Mouse (Mus musculus): ENCODE measurements around the gene Mast4. TPM values are rescaled to one million over a fixed set of nuclear protein-coding genes. Genes with fewer than 3 reads are reported as not detected.
"Not testable (repeated sequence)": the region's sequence is repeated elsewhere in the genome, so short reads cannot be mapped to it uniquely, and the experiment has no call there.

Gene Mast4
- polyA plus RNA-seq (2014; fragmentation: Nextera tagmentation; extraction: Ambion mirVana) = 10.1 and 11.6 TPM in 2 replicates

DNA sequence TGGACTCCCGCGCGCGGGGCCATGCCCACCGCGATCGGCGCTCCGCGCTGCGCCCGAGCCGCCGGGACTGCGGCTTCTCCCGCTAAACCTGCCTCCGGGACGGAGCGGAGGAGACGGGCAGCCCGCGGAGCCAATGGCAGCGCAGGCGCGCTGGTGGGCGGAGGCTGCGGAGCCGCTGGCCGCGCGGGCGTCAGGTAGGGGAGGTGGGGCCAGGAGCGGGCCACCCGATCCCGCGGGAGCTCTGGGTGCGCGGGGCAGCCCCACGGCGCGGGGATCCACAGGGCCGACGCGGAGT, at the start of gene Mast4:
Mast4 (minus strand) TSS at position 106 of the 295 bp plus-strand sequence.
- H3K27me3 ChIP-seq (replicated peaks; ENCODE audit: control insufficient read depth, insufficient read depth, low read length) = peaks cover 54% of the 10 kb centered on the region
- DNase-seq (ENCODE audit: low spot score) (peak; percentile 86), ATAC-seq (replicated peaks; ENCODE audit: low FRiP score) (peak; percentile 87)
- no peaks in the 10 kb centered on the region for H3K36me3 ChIP-seq (ENCODE audit: control insufficient read depth, insufficient read depth, low read length)
- H3K9ac ChIP-seq (ENCODE audit: low read depth, low read length) = peak within 1 kb of the TSS; percentile 34
- 0% methylated on average over 42 of the region's 44 CpGs for WGBS
- no peaks in the 10 kb centered on the region for H3K9me3 ChIP-seq (ENCODE audit: control insufficient read depth, low read length)
- no peaks in the 10 kb centered on the region for H3K4me1 ChIP-seq (replicated peaks; ENCODE audit: control insufficient read depth, insufficient read depth, low read length)
- peak within 1 kb of the TSS; percentile 65 for H3K4me3 ChIP-seq (ENCODE audit: low read depth, low read length)
- H3K4me2 ChIP-seq = peak within 1 kb of the TSS; percentile 88
- no peak within 1 kb of the TSS for H3K27ac ChIP-seq (ENCODE audit: low read depth, low read length)

DNA sequence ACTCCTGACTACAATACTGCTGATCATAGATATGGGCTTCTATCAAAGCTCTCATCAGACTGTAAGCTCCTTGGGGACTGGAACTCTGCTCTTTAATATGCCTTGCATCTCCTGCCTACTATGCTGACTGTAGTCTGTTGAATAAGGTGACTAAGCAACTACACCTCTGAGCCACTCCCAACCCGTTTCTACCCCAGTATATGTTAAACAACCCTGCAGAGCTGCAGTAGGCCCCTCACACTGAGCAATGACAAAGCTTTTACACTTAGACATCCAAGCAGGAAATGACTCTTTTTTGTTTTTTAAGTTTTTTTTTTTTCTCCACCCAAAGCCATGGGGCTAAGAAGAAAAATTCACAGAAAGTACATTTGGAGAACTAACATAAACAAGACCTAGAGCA, 40.2 kb upstream of the Mast4 start:
- DNase-seq (ENCODE audit: low spot score) (no peak), ATAC-seq (replicated peaks; ENCODE audit: low FRiP score) (no peak)
- WGBS = 39% methylated on average over 1 of the region's 1 CpGs

DNA sequence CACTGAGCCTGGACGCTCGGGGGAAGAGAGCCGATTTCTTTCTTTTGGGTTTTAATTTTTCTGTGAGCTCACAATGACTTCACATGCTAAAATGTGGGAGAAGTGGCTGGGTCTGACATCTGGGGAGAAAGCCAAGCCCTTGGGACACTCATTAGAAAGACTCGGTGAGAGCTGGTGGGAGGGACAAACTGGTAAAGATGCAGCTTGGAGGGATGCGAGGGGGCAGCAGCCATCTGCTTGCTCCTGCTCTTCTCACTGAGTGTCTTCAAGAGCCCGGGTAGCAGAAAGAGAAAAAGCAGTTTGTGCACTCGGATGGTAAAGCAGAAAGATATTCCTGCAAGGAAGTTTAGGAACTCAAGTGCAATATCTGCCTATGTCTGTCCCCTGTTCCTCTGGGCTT, 34.9 kb upstream of the Mast4 start:
- Histone ChIP-seq H3K4me1 (replicated peaks; ENCODE audit: control insufficient read depth, insufficient read depth, low read length) (no peaks in the 10 kb centered on the region), H3K9me3 (ENCODE audit: control insufficient read depth, low read length) (no peaks in the 10 kb centered on the region), H3K27me3 (replicated peaks; ENCODE audit: control insufficient read depth, insufficient read depth, low read length) (no peaks in the 10 kb centered on the region), H3K9ac (ENCODE audit: low read depth, low read length) (no peak overlapping the region), H3K27ac (ENCODE audit: low read depth, low read length) (no peak overlapping the region), H3K4me2 (no peak overlapping the region), H3K36me3 (ENCODE audit: control insufficient read depth, insufficient read depth, low read length) (no peaks in the 10 kb centered on the region), H3K4me3 (ENCODE audit: low read depth, low read length) (no peak overlapping the region)
- no peak for DNase-seq (ENCODE audit: low spot score)
- 81% methylated on average over 7 of the region's 7 CpGs for WGBS
- no peak for ATAC-seq (replicated peaks; ENCODE audit: low FRiP score)

More for the DNA sequence above, 40.2 kb upstream of the Mast4 start:
- Histone ChIP-seq H3K27me3 (replicated peaks; ENCODE audit: control insufficient read depth, insufficient read depth, low read length) (no peaks in the 10 kb centered on the region), H3K4me3 (ENCODE audit: low read depth, low read length) (no peak overlapping the region), H3K4me1 (replicated peaks; ENCODE audit: control insufficient read depth, insufficient read depth, low read length) (no peaks in the 10 kb centered on the region), H3K4me2 (no peak overlapping the region), H3K9ac (ENCODE audit: low read depth, low read length) (no peak overlapping the region), H3K27ac (ENCODE audit: low read depth, low read length) (no peak overlapping the region), H3K9me3 (ENCODE audit: control insufficient read depth, low read length) (no peaks in the 10 kb centered on the region), H3K36me3 (ENCODE audit: control insufficient read depth, insufficient read depth, low read length) (no peaks in the 10 kb centered on the region)

DNA sequence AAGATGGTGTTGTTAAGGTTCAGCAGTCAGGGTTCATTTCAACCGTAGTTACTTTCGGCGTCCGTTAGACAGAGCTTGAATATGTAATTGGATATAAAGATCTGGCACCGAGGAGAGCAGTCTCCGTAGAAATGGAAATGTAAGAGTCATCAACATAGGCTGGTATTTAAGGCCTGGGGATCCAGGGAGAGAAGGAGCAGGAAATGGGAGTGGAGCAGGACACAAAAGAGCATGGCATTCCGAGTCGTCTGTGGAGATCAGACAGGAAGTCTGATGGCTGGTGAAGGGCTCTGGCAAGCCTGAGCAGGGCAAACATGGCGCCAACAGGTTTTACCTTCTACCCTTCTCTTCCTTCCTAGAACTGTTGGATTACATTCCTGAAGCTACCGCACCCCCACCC, 28.9 kb upstream of the Mast4 start:
- no peak overlapping the region for H3K4me3 ChIP-seq (ENCODE audit: low read depth, low read length)
- no peaks in the 10 kb centered on the region for H3K36me3 ChIP-seq (ENCODE audit: control insufficient read depth, insufficient read depth, low read length)
- H3K4me2 ChIP-seq = no peak overlapping the region
- H3K9me3 ChIP-seq (ENCODE audit: control insufficient read depth, low read length) = no peaks in the 10 kb centered on the region
- ATAC-seq (replicated peaks; ENCODE audit: low FRiP score) = no peak
- no peak overlapping the region for H3K27ac ChIP-seq (ENCODE audit: low read depth, low read length)
- 77% methylated on average over 10 of the region's 10 CpGs for WGBS
- H3K4me1 ChIP-seq (replicated peaks; ENCODE audit: control insufficient read depth, insufficient read depth, low read length) = no peaks in the 10 kb centered on the region
- no peak overlapping the region for H3K9ac ChIP-seq (ENCODE audit: low read depth, low read length)
- no peaks in the 10 kb centered on the region for H3K27me3 ChIP-seq (replicated peaks; ENCODE audit: control insufficient read depth, insufficient read depth, low read length)
- DNase-seq (ENCODE audit: low spot score) = no peak

DNA sequence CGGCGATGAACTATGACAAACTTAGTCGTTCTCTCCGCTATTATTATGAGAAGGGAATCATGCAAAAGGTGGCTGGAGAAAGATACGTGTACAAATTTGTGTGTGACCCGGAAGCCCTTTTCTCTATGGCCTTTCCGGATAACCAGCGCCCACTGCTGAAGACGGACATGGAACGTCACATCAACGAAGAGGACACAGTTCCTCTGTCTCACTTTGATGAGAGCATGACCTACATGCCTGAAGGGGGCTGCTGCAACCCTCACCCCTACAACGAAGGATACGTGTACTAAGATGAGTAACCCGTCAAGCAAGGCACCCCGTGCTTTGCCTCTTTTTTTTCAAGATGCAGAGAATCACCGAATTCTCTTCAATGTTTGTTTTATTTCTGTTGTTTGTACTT, 23.1 kb upstream of the Mast4 start:
- not testable (repeated sequence) for H3K4me3 ChIP-seq (ENCODE audit: low read depth, low read length); H3K36me3 ChIP-seq (ENCODE audit: control insufficient read depth, insufficient read depth, low read length); H3K4me2 ChIP-seq; H3K27me3 ChIP-seq (replicated peaks; ENCODE audit: control insufficient read depth, insufficient read depth, low read length); H3K27ac ChIP-seq (ENCODE audit: low read depth, low read length); H3K9ac ChIP-seq (ENCODE audit: low read depth, low read length); H3K9me3 ChIP-seq (ENCODE audit: control insufficient read depth, low read length); ATAC-seq (replicated peaks; ENCODE audit: low FRiP score); H3K4me1 ChIP-seq (replicated peaks; ENCODE audit: control insufficient read depth, insufficient read depth, low read length); DNase-seq (ENCODE audit: low spot score)
- 97% methylated on average over 16 of the region's 16 CpGs for WGBS

DNA sequence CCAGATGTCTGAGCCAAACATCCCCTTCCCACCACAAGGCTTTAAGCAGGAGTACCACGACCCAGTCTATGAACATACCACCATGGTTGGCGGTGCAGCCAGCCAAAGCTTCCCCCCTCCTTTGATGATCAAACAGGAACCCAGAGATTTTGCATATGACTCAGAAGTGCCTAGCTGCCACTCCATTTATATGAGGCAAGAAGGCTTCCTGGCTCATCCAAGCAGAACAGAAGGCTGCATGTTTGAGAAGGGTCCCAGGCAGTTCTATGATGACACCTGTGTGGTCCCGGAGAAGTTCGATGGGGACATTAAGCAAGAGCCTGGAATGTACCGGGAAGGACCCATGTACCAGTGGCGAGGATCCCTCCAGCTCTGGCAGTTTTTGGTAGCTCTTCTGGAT, 22.6 kb upstream of the Mast4 start:
- not testable (repeated sequence) for H3K9me3 ChIP-seq (ENCODE audit: control insufficient read depth, low read length); ATAC-seq (replicated peaks; ENCODE audit: low FRiP score); H3K4me3 ChIP-seq (ENCODE audit: low read depth, low read length); H3K27ac ChIP-seq (ENCODE audit: low read depth, low read length); H3K9ac ChIP-seq (ENCODE audit: low read depth, low read length); H3K4me1 ChIP-seq (replicated peaks; ENCODE audit: control insufficient read depth, insufficient read depth, low read length); H3K27me3 ChIP-seq (replicated peaks; ENCODE audit: control insufficient read depth, insufficient read depth, low read length); H3K36me3 ChIP-seq (ENCODE audit: control insufficient read depth, insufficient read depth, low read length); H3K4me2 ChIP-seq; DNase-seq (ENCODE audit: low spot score)
- 93% methylated on average over 5 of the region's 6 CpGs for WGBS

DNA sequence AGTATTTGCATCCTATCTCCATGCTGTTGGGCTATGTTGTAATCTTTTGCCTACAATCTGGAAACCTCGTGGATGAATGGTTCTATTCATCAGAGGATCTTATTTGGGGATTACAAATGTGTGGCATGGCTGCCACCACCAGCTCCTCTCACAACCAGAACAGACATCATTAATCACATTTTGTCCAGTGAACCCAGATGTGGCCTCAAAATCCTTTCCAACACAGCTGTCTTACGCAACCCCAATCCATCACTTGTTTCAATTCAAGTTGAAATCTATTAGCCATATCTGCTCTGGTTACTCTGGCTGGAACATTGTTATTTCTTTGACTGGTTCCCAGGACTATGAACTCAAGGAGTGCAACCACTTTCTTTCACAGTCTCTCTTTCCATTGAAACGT, 20.4 kb upstream of the Mast4 start:
- Histone ChIP-seq H3K4me3 (ENCODE audit: low read depth, low read length) (no peak overlapping the region), H3K27ac (ENCODE audit: low read depth, low read length) (no peak overlapping the region), H3K4me2 (no peak overlapping the region), H3K9ac (ENCODE audit: low read depth, low read length) (no peak overlapping the region), H3K27me3 (replicated peaks; ENCODE audit: control insufficient read depth, insufficient read depth, low read length) (no peaks in the 10 kb centered on the region), H3K36me3 (ENCODE audit: control insufficient read depth, insufficient read depth, low read length) (no peaks in the 10 kb centered on the region), H3K9me3 (ENCODE audit: control insufficient read depth, low read length) (no peaks in the 10 kb centered on the region), H3K4me1 (replicated peaks; ENCODE audit: control insufficient read depth, insufficient read depth, low read length) (no peaks in the 10 kb centered on the region)
- WGBS = 72% methylated on average over 3 of the region's 3 CpGs
- ATAC-seq (replicated peaks; ENCODE audit: low FRiP score) (no peak), DNase-seq (ENCODE audit: low spot score) (no peak)

DNA sequence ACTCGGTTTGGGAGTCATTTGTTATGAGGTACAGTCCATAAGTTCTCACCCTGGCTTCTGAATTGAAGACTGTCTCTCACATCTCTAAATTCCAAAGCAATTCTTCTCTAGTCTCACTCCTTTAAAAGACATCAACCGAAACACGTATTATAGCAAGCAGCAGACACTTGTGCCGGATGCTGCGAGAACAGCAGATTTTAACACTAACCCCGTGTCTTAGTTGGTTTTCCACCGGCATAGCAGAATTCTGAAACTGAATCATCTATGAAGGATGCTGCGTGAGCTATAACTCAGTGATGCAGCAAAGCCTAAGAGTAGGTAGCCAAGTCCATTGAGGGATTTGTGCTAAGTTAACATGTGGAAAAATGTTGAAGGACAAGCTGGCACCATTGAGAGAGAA, 10.5 kb upstream of the Mast4 start:
- H3K4me3 ChIP-seq (ENCODE audit: low read depth, low read length) = no peak overlapping the region
- H3K36me3 ChIP-seq (ENCODE audit: control insufficient read depth, insufficient read depth, low read length) = no peaks in the 10 kb centered on the region
- DNase-seq (ENCODE audit: low spot score) (no peak), ATAC-seq (replicated peaks; ENCODE audit: low FRiP score) (no peak)
- 87% methylated on average over 8 of the region's 8 CpGs for WGBS
- no peak overlapping the region for H3K4me2 ChIP-seq
- H3K4me1 ChIP-seq (replicated peaks; ENCODE audit: control insufficient read depth, insufficient read depth, low read length) = no peaks in the 10 kb centered on the region
- H3K27me3 ChIP-seq (replicated peaks; ENCODE audit: control insufficient read depth, insufficient read depth, low read length) = no peaks in the 10 kb centered on the region
- no peak overlapping the region for H3K27ac ChIP-seq (ENCODE audit: low read depth, low read length)
- no peak overlapping the region for H3K9ac ChIP-seq (ENCODE audit: low read depth, low read length)
- H3K9me3 ChIP-seq (ENCODE audit: control insufficient read depth, low read length) = no peaks in the 10 kb centered on the region

DNA sequence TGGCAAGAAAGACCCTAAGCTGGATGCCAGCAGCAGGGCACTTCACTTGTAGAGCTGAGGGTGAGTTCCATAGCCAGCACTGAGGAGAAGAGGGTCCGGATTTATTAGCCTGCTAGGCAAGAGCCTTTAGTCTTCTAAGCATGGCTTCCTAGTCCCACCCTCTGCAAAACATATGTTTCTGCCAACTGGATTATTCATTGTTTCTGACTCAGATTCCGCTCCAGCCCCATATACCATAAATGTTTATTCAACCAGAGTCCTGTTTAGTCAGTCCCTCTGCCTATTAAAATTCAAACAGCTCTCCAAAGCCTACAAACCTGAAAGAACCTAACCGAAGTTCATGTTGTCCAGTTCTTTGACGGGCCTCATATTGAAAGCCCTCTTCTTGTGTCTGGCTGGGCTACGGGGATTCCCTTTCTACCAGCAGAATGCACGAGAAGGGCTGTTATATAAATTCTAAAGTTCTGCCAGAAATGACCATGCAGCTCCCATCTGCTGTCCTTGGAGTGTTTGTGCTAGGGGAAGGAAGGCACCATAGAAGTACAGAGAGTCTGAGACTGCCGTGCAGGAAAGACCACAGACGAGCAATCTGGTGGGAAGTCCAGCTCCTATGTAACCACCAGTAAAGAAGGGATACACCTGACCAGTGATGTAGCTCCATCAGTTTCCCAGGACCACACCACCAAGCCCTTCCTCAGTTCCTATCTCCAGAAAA, 9.9 kb upstream of the Mast4 start:
- Histone ChIP-seq H3K4me1 (replicated peaks; ENCODE audit: control insufficient read depth, insufficient read depth, low read length) (no peaks in the 10 kb centered on the region), H3K36me3 (ENCODE audit: control insufficient read depth, insufficient read depth, low read length) (no peaks in the 10 kb centered on the region), H3K27ac (ENCODE audit: low read depth, low read length) (no peak overlapping the region), H3K9ac (ENCODE audit: low read depth, low read length) (no peak overlapping the region), H3K4me3 (ENCODE audit: low read depth, low read length) (no peak overlapping the region), H3K27me3 (replicated peaks; ENCODE audit: control insufficient read depth, insufficient read depth, low read length) (no peaks in the 10 kb centered on the region), H3K9me3 (ENCODE audit: control insufficient read depth, low read length) (no peaks in the 10 kb centered on the region), H3K4me2 (no peak overlapping the region)
- no peak for ATAC-seq (replicated peaks; ENCODE audit: low FRiP score)
- DNase-seq (ENCODE audit: low spot score) = no peak
- 79% methylated on average over 8 of the region's 8 CpGs for WGBS

Measured in liver, embryonic 11.5 days (tissue).